Mouse (Mus musculus) bone marrow, adult 2 months (tissue): ENCODE results near the gene Olfr133. TPM values are rescaled to one million over a fixed set of nuclear protein-coding genes. Genes with fewer than 3 reads are reported as not detected.
"Not testable (repeated sequence)": the region's sequence is repeated elsewhere in the genome, so short reads cannot be mapped to it uniquely, and the experiment has no call there.

Experiments
- H3K27ac ChIP-seq: fragments of 200-500 bp; 2 replicates; pipeline ENCODE4 v1.5.1; 2012; ENCODE audit warnings: low read depth, mild to moderate bottlenecking, control low read depth, inconsistent platforms, low read length; ENCODE audit not compliant: control insufficient read depth, poor library complexity, insufficient read depth
- H3K4me1 ChIP-seq: fragments of 200-500 bp; 2 replicates; pipeline ENCODE4 v1.6.1; 2011; ENCODE audit warnings: low read length; ENCODE audit not compliant: control insufficient read depth, insufficient read depth
- H3K4me3 ChIP-seq: fragments of 200-500 bp; replicated peaks from 2 replicates; pipeline ENCODE3; 2011; ENCODE audit warnings: mild to moderate bottlenecking, low read depth, low read length, control low read depth; ENCODE audit not compliant: control insufficient read depth
- CTCF ChIP-seq: fragments of 200-500 bp; IDR thresholded peaks from 2 replicates; pipeline ENCODE4 v1.5.1; 2011; ENCODE audit warnings: low read length, control low read depth; ENCODE audit not compliant: control insufficient read depth, insufficient read depth
- POLR2A ChIP-seq: fragments of 200-500 bp; IDR thresholded peaks from 2 replicates; pipeline ENCODE4 v1.6.1; 2011; ENCODE audit warnings: low read depth, mild to moderate bottlenecking, control low read depth, low read length, borderline replicate concordance; ENCODE audit not compliant: control insufficient read depth
- WGBS: fragments of 180-500 bp; shearing (Covaris S2); methylation state at CpG from one replicate; pipeline ENCODE4 v1.1.7; 2018; 5-methylcytosine and 5-hydroxymethylcytosine counted together
- polyA plus RNA-seq: library from polyadenylated mRNA; stranded (reverse); fragments of >200 nt; gene quantifications from 2 replicates; pipeline ENCODE4 v1.2.4, GENCODE M21; 2011; ENCODE audit warnings: low replicate concordance; ENCODE audit not compliant: missing spikeins, insufficient read depth, insufficient read length

Olfr133 gene
- polyA plus RNA-seq, result not detected in 2 replicates

- no peak within 1 kb of the TSS for H3K27ac ChIP-seq
- no peak within 1 kb of the TSS for H3K4me3 ChIP-seq
- 77% methylated on average over 2 of the region's 2 CpGs for WGBS
- TF ChIP-seq POLR2A (no peak), CTCF (no peak)
- no peaks in the 10 kb centered on the region for H3K4me1 ChIP-seq
Observed at GRCm38 (mm10) chr17:38144981-38145380, at the start of gene Olfr133. Olfr133 (plus strand) TSS chr17:38145281.

- H3K4me1 ChIP-seq, H3K4me3 ChIP-seq, H3K27ac ChIP-seq: not testable (repeated sequence)
- WGBS, result 64% methylated on average over 1 of the region's 1 CpGs
Observed at GRCm38 (mm10) chr17:38124199-38124598, 20.9 kb upstream of the Olfr133 start.

GRCm38 (mm10) chr17:38125371-38125770 is 19.7 kb upstream of the Olfr133 start:
- not testable (repeated sequence) for H3K27ac ChIP-seq, H3K4me3 ChIP-seq, H3K4me1 ChIP-seq
- 75% methylated on average over 3 of the region's 3 CpGs for WGBS

GRCm38 (mm10) chr17:38134426-38134825 is 10.7 kb upstream of the Olfr133 start, which contains the start of gene Olfr132:
Olfr132 (minus strand) TSS chr17:38134526.
- Histone ChIP-seq H3K27ac (no peak within 1 kb of the TSS), H3K4me1 (no peaks in the 10 kb centered on the region), H3K4me3 (no peak within 1 kb of the TSS)
- 63% methylated on average over 1 of the region's 1 CpGs for WGBS
- TF ChIP-seq POLR2A (no peak), CTCF (no peak)

- Histone ChIP-seq H3K27ac (no peak within 1 kb of the TSS), H3K4me1 (no peaks in the 10 kb centered on the region), H3K4me3 (no peak within 1 kb of the TSS)
- 71% methylated on average over 3 of the region's 3 CpGs for WGBS
- no peak for TF ChIP-seq CTCF
Observed at GRCm38 (mm10) chr17:38171088-38171487, 26.0 kb downstream of the Olfr133 start, which contains the start of gene Olfr134. Olfr134 (plus strand) TSS chr17:38171388.

Other genes starting within 250 kb of the Olfr133 start
- not detected in 2 replicates for gene Olfr127, start 244.8 kb upstream of the Olfr133 start, polyA plus RNA-seq
- 0.27 TPM in 1 of 2 replicates, not detected in the other for gene Olfr128, start 224.7 kb upstream of the Olfr133 start, polyA plus RNA-seq
- gene Olfr761, start 192.2 kb upstream of the Olfr133 start, polyA plus RNA-seq, result not detected in 2 replicates
- not detected in 2 replicates for gene Olfr129, start 85.2 kb upstream of the Olfr133 start, polyA plus RNA-seq
- not detected in 2 replicates for gene Olfr130, start 81.4 kb upstream of the Olfr133 start, polyA plus RNA-seq
- gene Olfr131, start 56.6 kb upstream of the Olfr133 start, polyA plus RNA-seq, result not detected in 2 replicates
- not detected in 2 replicates for gene Olfr132, start 10.8 kb upstream of the Olfr133 start, polyA plus RNA-seq
- not detected in 2 replicates for gene Olfr134, start 26.1 kb downstream of the Olfr133 start, polyA plus RNA-seq
- gene Olfr135, start 59.1 kb downstream of the Olfr133 start, polyA plus RNA-seq, result not detected in 2 replicates
- not detected in 2 replicates for gene Olfr138, start 115.8 kb downstream of the Olfr133 start, polyA plus RNA-seq
- gene Olfr137, start 162.3 kb downstream of the Olfr133 start, polyA plus RNA-seq, result not detected in 2 replicates
- not detected in 2 replicates for gene Olfr136, start 184.6 kb downstream of the Olfr133 start, polyA plus RNA-seq